Mouse (Mus musculus): ENCODE results near the gene Arf3.

Arf3 gene

GRCm38 (mm10) chr15:98789661-98790535, 26.9 kb upstream of the Arf3 start, which contains the start of gene Wnt1:
Gene Wnt1 (plus strand): TSS chr15:98789857.
- peak; percentile 33 to 59 for DNase-seq

GRCm38 (mm10) chr15:98788972-98789660, 26.1 kb upstream of the Arf3 start:
- DNase-seq = no peak

GRCm38 (mm10) chr15:98787930-98788329, 24.9 kb upstream of the Arf3 start:
- no peak for DNase-seq

- no peak for DNase-seq
Measured at GRCm38 (mm10) chr15:98785744-98786143, 22.7 kb upstream of the Arf3 start.

- no peak for DNase-seq
Measured at GRCm38 (mm10) chr15:98781166-98781565, 18.2 kb upstream of the Arf3 start.

GRCm38 (mm10) chr15:98780573-98780972, 17.6 kb upstream of the Arf3 start:
- DNase-seq = no peak

- DNase-seq = no peak
Measured at GRCm38 (mm10) chr15:98780075-98780474, 17.1 kb upstream of the Arf3 start.

- DNase-seq = no peak
Measured at GRCm38 (mm10) chr15:98778806-98779205, 15.8 kb upstream of the Arf3 start.

GRCm38 (mm10) chr15:98778191-98778770, 15.3 kb upstream of the Arf3 start:
- DNase-seq = no peak

GRCm38 (mm10) chr15:98777762-98778161, 14.7 kb upstream of the Arf3 start, which contains the start of gene Wnt10b:
Gene Wnt10b (minus strand): TSS chr15:98778150.
- DNase-seq = no peak

- no peak for DNase-seq
Measured at GRCm38 (mm10) chr15:98777005-98777616, 14.1 kb upstream of the Arf3 start.

GRCm38 (mm10) chr15:98776280-98777004, 13.4 kb upstream of the Arf3 start:
- no peak for DNase-seq

- DNase-seq = no peak
Measured at GRCm38 (mm10) chr15:98775533-98775932, 12.5 kb upstream of the Arf3 start.

GRCm38 (mm10) chr15:98774096-98774495, 11.1 kb upstream of the Arf3 start:
- no peak for DNase-seq

- no peak for DNase-seq
Measured at GRCm38 (mm10) chr15:98772511-98773211, 9.6 kb upstream of the Arf3 start.

GRCm38 (mm10) chr15:98771813-98772425, 8.9 kb upstream of the Arf3 start:
- DNase-seq = no peak

GRCm38 (mm10) chr15:98768259-98768658, 5.2 kb upstream of the Arf3 start:
- no peak for DNase-seq

- DNase-seq = no peak
Measured at GRCm38 (mm10) chr15:98765929-98766328, 2.9 kb upstream of the Arf3 start.

GRCm38 (mm10) chr15:98762201-98762621, 803 bp downstream of the Arf3 start:
- DNase-seq = peak; percentile 78 to 85

GRCm38 (mm10) chr15:98754125-98754524, 8.9 kb downstream of the Arf3 start:
- DNase-seq = no peak

- DNase-seq = no peak
Measured at GRCm38 (mm10) chr15:98753021-98753423, 10.0 kb downstream of the Arf3 start.
